Mouse (Mus musculus) limb, embryonic 15.5 days (tissue): ENCODE measurements at regions not wholly inside any gene's neighbourhood (a gene's known extent, or its start where the extent isn't known, plus 50 kb on each side); places are given as distances from the start of the nearest gene placed in this dataset.

ENCODE experiments used
- ATAC-seq: fragments of 200-750 bp; cut with Nextera tagmentation; 2 replicates; pipeline ENCODE4 v1.8.0; 2017; ENCODE audit warnings: low read depth, moderate TSS enrichment; ENCODE audit not compliant: insufficient number of reproducible peaks, low FRiP score, low TSS enrichment
- H3K27ac ChIP-seq: fragments of 300-500 bp; sonication (generic); 2 replicates; pipeline ENCODE4 v1.5.1; 2015; ENCODE audit warnings: moderate library complexity, mild to moderate bottlenecking, inconsistent platforms
- H3K27me3 ChIP-seq: fragments of 300-500 bp; sonication (generic); 2 replicates; pipeline ENCODE4 v1.6.1; 2015; ENCODE audit warnings: inconsistent platforms
- H3K36me3 ChIP-seq: fragments of 300-500 bp; sonication (generic); 2 replicates; pipeline ENCODE4 v1.6.1; 2015; ENCODE audit warnings: inconsistent platforms
- H3K4me1 ChIP-seq: fragments of 300-500 bp; sonication (generic); 2 replicates; pipeline ENCODE4 v1.6.1; 2015; ENCODE audit warnings: inconsistent platforms
- H3K4me2 ChIP-seq: fragments of 300-500 bp; sonication (generic); 2 replicates; pipeline ENCODE4 v1.6.1; 2015; ENCODE audit warnings: mild to moderate bottlenecking, inconsistent platforms
- H3K4me3 ChIP-seq: fragments of 300-500 bp; sonication (generic); 2 replicates; pipeline ENCODE4 v1.5.1; 2015; ENCODE audit warnings: mild to moderate bottlenecking, inconsistent platforms
- H3K9ac ChIP-seq: fragments of 300-500 bp; sonication (generic); 2 replicates; pipeline ENCODE4 v1.6.1; 2015; ENCODE audit warnings: inconsistent platforms
- H3K9me3 ChIP-seq: fragments of 300-500 bp; sonication (generic); 2 replicates; pipeline ENCODE4 v1.6.1; 2016; ENCODE audit warnings: inconsistent platforms
- WGBS: fragments of 180-500 bp; shearing (Covaris S2); methylation state at CpG from one replicate; pipeline ENCODE4 v1.1.7; 2015; 5-methylcytosine and 5-hydroxymethylcytosine counted together

GRCm38 (mm10) chrX:96019556-96019955, 62.8 kb upstream of the Las1l start:
- no peak overlapping the region for H3K27ac ChIP-seq
- H3K4me3 ChIP-seq, result no peak overlapping the region
- no peaks in the 10 kb centered on the region for H3K4me1 ChIP-seq
- no peak overlapping the region for H3K9ac ChIP-seq
- H3K36me3 ChIP-seq, result no peaks in the 10 kb centered on the region
- H3K27me3 ChIP-seq, result no peaks in the 10 kb centered on the region
- no peak for ATAC-seq
- WGBS, result 34% methylated on average over 2 of the region's 2 CpGs
- H3K9me3 ChIP-seq, result no peaks in the 10 kb centered on the region
- H3K4me2 ChIP-seq, result no peak overlapping the region

GRCm38 (mm10) chrX:96020407-96020806, 63.6 kb upstream of the Las1l start:
- Histone ChIP-seq H3K4me2 (no peak overlapping the region), H3K9me3 (no peaks in the 10 kb centered on the region), H3K9ac (no peak overlapping the region), H3K27ac (no peak overlapping the region), H3K4me1 (no peaks in the 10 kb centered on the region), H3K36me3 (no peaks in the 10 kb centered on the region), H3K27me3 (no peaks in the 10 kb centered on the region), H3K4me3 (no peak overlapping the region)
- 64% methylated on average over 3 of the region's 3 CpGs for WGBS
- no peak for ATAC-seq

- ATAC-seq, result no peak
- no peak overlapping the region for H3K4me3 ChIP-seq
- no peak overlapping the region for H3K4me2 ChIP-seq
- WGBS, result 79% methylated on average over 3 of the region's 3 CpGs
- H3K4me1 ChIP-seq, result no peaks in the 10 kb centered on the region
- no peaks in the 10 kb centered on the region for H3K36me3 ChIP-seq
- H3K9me3 ChIP-seq, result no peaks in the 10 kb centered on the region
- H3K27ac ChIP-seq, result no peak overlapping the region
- H3K27me3 ChIP-seq, result no peaks in the 10 kb centered on the region
- H3K9ac ChIP-seq, result no peak overlapping the region
Observed at GRCm38 (mm10) chrX:96025374-96025773, 68.6 kb upstream of the Las1l start.

- Histone ChIP-seq H3K4me3 (no peak overlapping the region), H3K27ac (no peak overlapping the region), H3K4me2 (no peak overlapping the region), H3K36me3 (no peaks in the 10 kb centered on the region), H3K9me3 (no peaks in the 10 kb centered on the region), H3K27me3 (no peaks in the 10 kb centered on the region), H3K4me1 (no peaks in the 10 kb centered on the region), H3K9ac (no peak overlapping the region)
- 60% methylated on average over 5 of the region's 5 CpGs for WGBS
- ATAC-seq, result 0 out of 2 replicates have a peak, but pooled peaks have one; percentile 24
Observed at GRCm38 (mm10) chrX:96025876-96026275, 69.1 kb upstream of the Las1l start.

GRCm38 (mm10) chrX:96031591-96031990, 64.3 kb upstream of the Msn start:
- Histone ChIP-seq H3K27me3 (no peaks in the 10 kb centered on the region), H3K27ac (no peak overlapping the region), H3K4me1 (no peaks in the 10 kb centered on the region), H3K36me3 (no peaks in the 10 kb centered on the region), H3K4me2 (no peak overlapping the region), H3K9me3 (no peaks in the 10 kb centered on the region), H3K4me3 (no peak overlapping the region), H3K9ac (no peak overlapping the region)
- WGBS, result 65% methylated on average over 5 of the region's 5 CpGs
- ATAC-seq, result no peak

GRCm38 (mm10) chrX:96035307-96035706, 60.5 kb upstream of the Msn start:
- Histone ChIP-seq H3K9me3 (no peaks in the 10 kb centered on the region), H3K27ac (no peak overlapping the region), H3K4me2 (no peak overlapping the region), H3K4me3 (no peak overlapping the region), H3K36me3 (no peaks in the 10 kb centered on the region), H3K27me3 (no peaks in the 10 kb centered on the region), H3K9ac (no peak overlapping the region), H3K4me1 (no peaks in the 10 kb centered on the region)
- no peak for ATAC-seq

- Histone ChIP-seq H3K9me3 (no peaks in the 10 kb centered on the region), H3K4me3 (no peak overlapping the region), H3K36me3 (no peaks in the 10 kb centered on the region), H3K4me1 (no peaks in the 10 kb centered on the region), H3K27me3 (no peaks in the 10 kb centered on the region), H3K4me2 (no peak overlapping the region), H3K27ac (no peak overlapping the region), H3K9ac (no peak overlapping the region)
- WGBS, result 56% methylated on average over 3 of the region's 3 CpGs
- no peak for ATAC-seq
Observed at GRCm38 (mm10) chrX:96042193-96042592, 53.6 kb upstream of the Msn start.
